10 mouse cellular contexts compared by ENCODE assay signal in genomic region chr19:23144031-23144430, GRCm38 (mm10). TPM values are rescaled to one million over a fixed set of nuclear protein-coding genes. Genes with fewer than 3 reads are reported as not detected.
A peak's percentile ranks its signal among the peaks of the same experiment; 100 is the strongest.
DNase-seq lines count a peak whose midpoint lies in the region; ATAC-seq and TF ChIP-seq lines count a peak whose summit lies in the region.
"Had no signal": no experiment of that assay in that cellular context is flagged by ENCODE, and none has a peak within 500 bp of the region (broad histone marks: within the 10 kb centered on the region; RNA-seq: fewer than 3 reads in every experiment).

No protein-coding gene starts in this region.

- H3K9me3 ChIP-seq in heart, embryonic 13.5 days: no peaks in the 10 kb centered on the region
- H3K9me3 ChIP-seq in lung, embryonic 14.5 days (ENCODE audit: low read depth, low read length): no peaks in the 10 kb centered on the region
- H3K9me3 ChIP-seq in neural tube, embryonic 15.5 days (replicated peaks): no peaks in the 10 kb centered on the region

- H3K9ac ChIP-seq in heart, embryonic 13.5 days: no peak overlapping the region
- H3K9ac ChIP-seq in lung, embryonic 14.5 days: no peak overlapping the region
- no peak overlapping the region for H3K9ac ChIP-seq in neural tube, embryonic 15.5 days (replicated peaks)

- peak overlapping the region; percentile 100; the same call in 1 of the 2 replicates for H3K4me2 ChIP-seq in heart, embryonic 13.5 days
- peak overlapping the region; percentile 98 for H3K4me2 ChIP-seq in lung, embryonic 14.5 days
- peak overlapping the region; percentile 98 for H3K4me2 ChIP-seq in neural tube, embryonic 15.5 days

- TF ChIP-seq CTCF in lung, embryonic 14.5 days (IDR thresholded peaks at IDR 0.05; ENCODE audit: low read depth): no peak

- peaks cover 34% of the 10 kb centered on the region for H3K4me1 ChIP-seq in heart, embryonic 13.5 days
- H3K4me1 ChIP-seq in lung, embryonic 14.5 days (ENCODE audit: insufficient read depth): no peaks in the 10 kb centered on the region; the same call in 1 of the 2 replicates
- peaks cover 29% of the 10 kb centered on the region for H3K4me1 ChIP-seq in neural tube, embryonic 15.5 days

- H3K27me3 ChIP-seq in heart, embryonic 13.5 days (replicated peaks): peaks cover 11% of the 10 kb centered on the region
- H3K27me3 ChIP-seq in lung, embryonic 14.5 days (ENCODE audit: insufficient read depth, low read length): peaks cover 8% of the 10 kb centered on the region; the same call in 1 of the 2 replicates
- H3K27me3 ChIP-seq in neural tube, embryonic 15.5 days (replicated peaks): peaks cover 19% of the 10 kb centered on the region

- no peak for DNase-seq in heart, adult 9 months (ENCODE audit: low spot score in 2 of 2)
- no peak for DNase-seq in lung, embryonic 14.5 days
- no peak for DNase-seq in lung, postnatal 25 days (ENCODE audit: low spot score)
- peak; percentile 74 for DNase-seq in brain, adult 2 months (ENCODE audit: low read depth, low spot score)
- no peak for DNase-seq in frontal cortex, adult 2 months (ENCODE audit: extremely low spot score in 1 of 2, low spot score in 1 of 2)
- DNase-seq: right cerebral cortex, postnatal 25 days had no signal

- H3K36me3 ChIP-seq in heart, embryonic 13.5 days: no peaks in the 10 kb centered on the region
- no peaks in the 10 kb centered on the region for H3K36me3 ChIP-seq in lung, embryonic 14.5 days (ENCODE audit: insufficient read depth)
- H3K36me3 ChIP-seq in neural tube, embryonic 15.5 days: no peaks in the 10 kb centered on the region

- H3K27ac ChIP-seq in heart, embryonic 13.5 days (replicated peaks): no peak overlapping the region
- no peak overlapping the region for H3K27ac ChIP-seq in lung, embryonic 14.5 days (ENCODE audit: low read depth)
- no peak overlapping the region for H3K27ac ChIP-seq in neural tube, embryonic 15.5 days (replicated peaks)

- ATAC-seq in heart, embryonic 13.5 days (ENCODE audit: extremely low read depth, insufficient number of reproducible peaks, low FRiP score, low TSS enrichment): no peak
- ATAC-seq in lung, embryonic 14.5 days (ENCODE audit: insufficient read depth): no peak
- ATAC-seq in neural tube, embryonic 15.5 days (ENCODE audit: low FRiP score): no peak
- ATAC-seq: inflammation-experienced regulatory T-cells, adult 6 months had no signal

- H3K4me3 ChIP-seq in heart, embryonic 13.5 days: no peak overlapping the region
- H3K4me3 ChIP-seq in lung, embryonic 14.5 days (ENCODE audit: low read depth, low read length): no peak overlapping the region
- H3K4me3 ChIP-seq in neural tube, embryonic 15.5 days (replicated peaks): peak overlapping the region; percentile 11; the same call in 1 of the 2 replicates
- H3K4me3 ChIP-seq: erythroblast, embryonic 14.5 days had no signal

- 49% methylated on average over 9 of the region's 9 CpGs for WGBS in heart, embryonic 13.5 days
- WGBS in lung, embryonic 14.5 days: 42% methylated on average over 9 of the region's 9 CpGs
- WGBS in neural tube, embryonic 15.5 days: 68% methylated on average over 9 of the region's 9 CpGs

RNA-seq across cellular contexts. Expression of gene Klf9, which starts 3.0 kb away (rescaled TPM):
- 2.2 and 2.4 TPM in 2 replicates for polyA plus RNA-seq in heart, embryonic 13.5 days (2015; fragmentation: Nextera tagmentation; extraction: Ambion mirVana)
- polyA plus RNA-seq in lung, embryonic 14.5 days (2014; fragmentation: Nextera tagmentation; extraction: Ambion mirVana): 2.0 and 2.3 TPM in 2 replicates
- 5.0 and 5.3 TPM in 2 replicates for polyA plus RNA-seq in neural tube, embryonic 15.5 days (2015; fragmentation: Nextera tagmentation; extraction: Ambion mirVana)
- polyA plus RNA-seq in frontal cortex, adult 2 months (2012; rRNA removed): 87.8 and 94.2 TPM in 2 replicates

Comparison
In these comparisons a context has a peak if more than half of its experiments do, and no peak if none do; other contexts are left out.
1. RNA of gene Klf9, which starts 3.0 kb away (polyA plus RNA-seq): 87.8 to 94.2 TPM in frontal cortex, adult 2 months; 5.0 to 5.3 TPM in neural tube, embryonic 15.5 days, 2.2 to 2.4 TPM in heart, embryonic 13.5 days and 2.0 to 2.3 TPM in lung, embryonic 14.5 days; every median in the first group is over 10 times any median in the second.
2. Peak in every context shown above with its lines, with median percentiles within 50 percentile points of each other: H3K4me2 ChIP-seq.